Mouse (Mus musculus): ENCODE results near the gene Mtrf1.
"Not testable (repeated sequence)": the region's sequence is repeated elsewhere in the genome, so short reads cannot be mapped to it uniquely, and the experiment has no call there.

The Mtrf1 gene

GRCm38 (mm10) chr14:79397321-79398122, at the start of gene Mtrf1:
TSS of gene Mtrf1 (plus strand) at chr14:79397772.
- DNase-seq (ENCODE audit: low read depth, low spot score) = peak; percentile 94

- DNase-seq (ENCODE audit: low read depth, low spot score) = no peak
Observed at GRCm38 (mm10) chr14:79358055-79358454, 39.5 kb upstream of the Mtrf1 start.

GRCm38 (mm10) chr14:79377041-79377440, 20.5 kb upstream of the Mtrf1 start:
- no peak for DNase-seq (ENCODE audit: low read depth, low spot score)

- no peak for DNase-seq (ENCODE audit: low read depth, low spot score)
Observed at GRCm38 (mm10) chr14:79383120-79383519, 14.5 kb upstream of the Mtrf1 start.

GRCm38 (mm10) chr14:79388304-79388703, 9.3 kb upstream of the Mtrf1 start:
- no peak for DNase-seq (ENCODE audit: low read depth, low spot score)

- DNase-seq (ENCODE audit: low read depth, low spot score) = peak; percentile 62
Observed at GRCm38 (mm10) chr14:79389438-79390264, 7.9 kb upstream of the Mtrf1 start.

GRCm38 (mm10) chr14:79390265-79390926, 7.2 kb upstream of the Mtrf1 start, which contains the start of gene Naa16:
TSS of gene Naa16 (minus strand) at chr14:79390778.
- peak; percentile 94 for DNase-seq (ENCODE audit: low read depth, low spot score)

- DNase-seq (ENCODE audit: low read depth, low spot score) = no peak
Observed at GRCm38 (mm10) chr14:79393289-79393688, 4.3 kb upstream of the Mtrf1 start.

- DNase-seq (ENCODE audit: low read depth, low spot score) = peak; percentile 51
Observed at GRCm38 (mm10) chr14:79394564-79394963, 3.0 kb upstream of the Mtrf1 start.

- no peak for DNase-seq (ENCODE audit: low read depth, low spot score)
Observed at GRCm38 (mm10) chr14:79407641-79408040, 10.1 kb downstream of the Mtrf1 start.

GRCm38 (mm10) chr14:79409278-79409830, 11.8 kb downstream of the Mtrf1 start:
- no peak for DNase-seq (ENCODE audit: low read depth, low spot score)

- no peak for DNase-seq (ENCODE audit: low read depth, low spot score)
Observed at GRCm38 (mm10) chr14:79410662-79411061, 13.1 kb downstream of the Mtrf1 start.

- no peak for DNase-seq (ENCODE audit: low read depth, low spot score)
Observed at GRCm38 (mm10) chr14:79413121-79413520, 15.5 kb downstream of the Mtrf1 start.

GRCm38 (mm10) chr14:79420083-79420685, 22.6 kb downstream of the Mtrf1 start:
- DNase-seq (ENCODE audit: low read depth, low spot score) = no peak

- DNase-seq (ENCODE audit: low read depth, low spot score) = peak; percentile 98
Observed at GRCm38 (mm10) chr14:79425979-79426729, 28.6 kb downstream of the Mtrf1 start, which contains the start of gene Kbtbd7. TSS of gene Kbtbd7 (plus strand) at chr14:79426511.

GRCm38 (mm10) chr14:79426730-79427365, 29.3 kb downstream of the Mtrf1 start:
- not testable (repeated sequence) for DNase-seq (ENCODE audit: low read depth, low spot score)

- no peak for DNase-seq (ENCODE audit: low read depth, low spot score)
Observed at GRCm38 (mm10) chr14:79434068-79434467, 36.5 kb downstream of the Mtrf1 start.

GRCm38 (mm10) chr14:79440655-79441054, 43.1 kb downstream of the Mtrf1 start:
- no peak for DNase-seq (ENCODE audit: low read depth, low spot score)

GRCm38 (mm10) chr14:79441441-79441840, 43.9 kb downstream of the Mtrf1 start:
- DNase-seq (ENCODE audit: low read depth, low spot score) = no peak

- DNase-seq (ENCODE audit: low read depth, low spot score) = no peak
Observed at GRCm38 (mm10) chr14:79444601-79445000, 47.0 kb downstream of the Mtrf1 start.
